Mouse (Mus musculus) cortical plate, adult 2 months (tissue): ENCODE data around the gene 9630041A04Rik.

ENCODE experiments used
- CTCF ChIP-seq: fragments of 200-500 bp; IDR thresholded peaks from 2 replicates; pipeline ENCODE4 v1.5.1; 2011; ENCODE audit warnings: mild to moderate bottlenecking, control low read depth, low read length; ENCODE audit not compliant: insufficient read depth; ENCODE audit errors: extremely low read depth
- POLR2A ChIP-seq: fragments of 200-500 bp; IDR thresholded peaks from 2 replicates; pipeline ENCODE4 v1.6.1; 2011; ENCODE audit warnings: mild to moderate bottlenecking, low read length, control low read depth; ENCODE audit not compliant: insufficient read depth; ENCODE audit errors: extremely low read depth

- TF ChIP-seq CTCF (no peak), POLR2A (no peak)
Observed at GRCm38 (mm10) chr9:101945326-101945725, 83.7 kb downstream of the 9630041A04Rik start.
